Mouse (Mus musculus) c-Kit-positive CD71-positive TER-119-negative erythroid progenitor cells, embryonic 14.5 days (primary cell): ENCODE measurements around the gene Arhgap9.

Experiments used
- DNase-seq: peaks from one replicate; pipeline ENCODE4 v3.0.0-alpha.2; 2013; ENCODE audit warnings: low read depth

Gene Arhgap9

DNA sequence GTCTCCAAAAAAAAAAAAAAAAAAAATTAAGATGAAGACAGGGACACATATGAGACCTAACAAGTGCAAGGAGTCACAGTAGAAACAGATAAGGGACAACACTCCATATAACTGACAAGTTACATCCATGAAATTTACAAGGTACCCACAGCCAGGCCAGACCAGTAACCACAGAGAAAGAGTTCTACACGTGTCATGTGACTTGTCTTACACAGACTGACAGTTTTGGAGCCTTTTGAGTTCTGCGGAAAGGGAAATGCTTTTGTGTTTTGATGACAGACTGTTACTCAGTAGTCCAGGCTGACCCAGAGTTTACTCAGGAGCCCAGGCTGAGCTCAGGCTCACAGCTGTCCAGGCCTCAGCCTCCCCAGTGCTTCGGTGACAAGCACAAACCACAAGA is 21.3 kb downstream of the Arhgap9 start:
- no peak for DNase-seq

DNA sequence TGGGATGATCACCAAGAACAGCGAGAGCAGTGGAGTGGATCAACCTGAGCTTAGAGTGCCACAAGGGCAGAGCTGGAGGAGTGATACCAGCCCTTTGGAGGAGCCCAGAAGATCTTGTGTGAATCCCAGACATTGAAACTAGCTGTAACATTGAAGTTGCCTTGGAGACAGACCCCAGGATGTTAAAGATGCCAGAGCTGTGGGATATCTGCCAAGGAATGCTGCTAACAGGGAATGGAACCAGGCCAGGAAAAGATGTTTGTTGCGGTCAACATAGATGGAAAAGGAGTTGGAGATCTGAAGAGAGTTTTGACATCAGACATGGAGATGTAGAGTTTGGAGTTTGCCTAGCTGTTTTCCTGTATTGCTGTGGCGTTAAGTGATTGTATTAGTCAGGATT is 24.4 kb downstream of the Arhgap9 start:
- DNase-seq: no peak

DNA sequence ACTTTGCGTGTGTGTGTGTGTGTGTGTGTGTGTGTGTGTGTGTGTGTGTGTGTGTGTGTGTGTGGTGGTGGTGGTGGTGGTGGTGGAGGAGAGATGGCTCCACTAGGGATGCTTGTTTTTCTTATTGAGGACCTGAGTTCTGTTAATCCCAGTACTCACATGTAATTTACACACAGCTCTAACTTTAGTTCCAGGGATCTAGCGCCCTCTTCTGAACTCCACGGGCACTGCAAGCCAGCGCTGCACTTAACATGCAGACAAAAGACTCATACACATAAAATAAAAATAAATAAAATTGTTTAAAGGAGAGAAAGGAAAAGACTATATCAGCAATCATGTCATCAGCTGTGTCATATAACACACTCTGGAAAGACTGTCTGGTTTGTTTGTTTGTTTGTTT is 27.2 kb downstream of the Arhgap9 start:
- DNase-seq: peak; percentile 32

DNA sequence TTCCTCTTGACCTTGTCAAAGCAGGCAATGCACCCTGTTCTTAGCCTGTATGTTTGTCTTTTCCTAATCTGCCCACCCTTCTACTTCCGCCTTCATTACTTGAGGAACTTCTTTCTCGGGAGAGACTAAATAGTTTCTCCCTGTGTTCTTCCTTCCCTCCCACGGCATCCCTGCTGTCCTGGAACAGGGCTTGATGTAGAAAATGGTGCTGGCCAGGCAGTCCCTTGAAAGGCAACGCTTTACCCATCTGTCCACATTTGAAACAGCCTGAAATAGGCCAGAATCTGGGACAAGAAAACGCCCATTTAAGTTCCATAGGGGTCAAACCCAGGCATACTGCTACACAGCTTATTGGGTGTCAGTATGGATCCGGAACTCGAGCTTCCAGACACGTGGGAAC is 28.0 kb downstream of the Arhgap9 start:
- DNase-seq: no peak

DNA sequence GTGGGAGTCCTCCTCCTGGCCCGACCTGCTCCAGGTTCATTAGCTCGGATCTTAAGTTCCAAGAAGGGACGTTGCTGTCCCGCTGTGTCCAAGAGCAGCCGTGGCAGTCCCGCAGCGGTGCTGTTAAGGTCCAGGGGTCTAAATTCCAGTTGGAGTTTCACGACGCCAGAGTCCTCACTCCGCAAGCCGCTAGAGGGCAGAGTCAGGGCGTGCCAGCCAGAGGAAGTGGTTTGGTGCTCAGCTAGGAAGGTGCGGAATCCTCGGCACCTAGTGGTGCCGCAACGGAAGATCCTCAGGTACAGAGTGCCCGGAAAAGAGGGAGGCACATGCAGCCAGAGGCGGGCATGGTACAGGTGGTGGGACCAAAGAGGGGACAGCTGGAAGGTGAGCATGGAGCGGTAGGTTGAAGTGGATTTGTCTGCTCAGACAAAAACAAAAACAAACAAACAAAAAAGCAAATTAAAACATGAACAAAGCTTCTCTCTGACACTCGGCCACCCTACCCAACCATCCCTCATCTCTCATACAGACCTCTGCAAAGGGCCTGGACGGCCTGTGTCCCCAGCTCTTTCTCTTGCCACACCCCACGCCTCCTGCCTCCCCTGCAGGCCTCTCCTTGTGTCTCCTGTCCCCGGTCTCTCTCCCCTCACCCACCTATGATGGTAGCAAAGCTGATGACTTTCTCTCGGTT is 29.0 kb downstream of the Arhgap9 start:
- DNase-seq: peak; percentile 40

DNA sequence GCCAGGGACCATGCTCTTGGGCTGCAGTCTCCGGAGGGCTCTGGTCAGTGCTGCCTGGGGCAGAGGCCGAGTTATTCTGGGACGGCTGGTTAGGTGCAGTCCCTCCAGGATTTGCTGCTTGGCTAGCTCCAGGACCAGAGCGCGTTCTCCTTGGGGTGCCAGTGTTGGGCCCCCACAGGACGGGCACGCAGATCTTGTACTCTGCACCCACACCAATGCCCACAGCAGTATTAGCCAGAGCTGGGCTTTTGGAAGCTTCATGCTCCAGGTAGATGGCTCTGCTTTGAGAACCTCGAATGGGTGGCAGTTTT is 29.5 kb downstream of the Arhgap9 start:
- DNase-seq: no peak

DNA sequence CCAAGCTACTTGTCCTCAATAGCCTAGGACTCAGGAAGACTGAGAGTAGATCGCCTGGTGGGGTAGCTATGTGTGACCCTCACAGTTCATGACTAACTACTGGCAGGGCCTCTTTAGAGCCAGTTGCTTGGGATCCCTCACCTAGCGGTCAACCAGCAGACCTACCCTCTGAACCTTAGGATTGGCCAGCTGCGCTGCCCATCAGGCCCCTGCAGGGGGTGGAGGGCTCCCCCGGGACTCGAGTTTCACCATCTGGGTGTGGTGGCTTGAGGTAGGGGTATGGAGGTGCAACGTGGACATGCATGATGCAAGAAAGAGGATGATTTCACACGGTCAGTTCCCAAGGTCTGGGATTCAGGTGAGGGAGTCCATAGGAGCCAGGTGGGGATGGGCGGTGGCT is 30.0 kb downstream of the Arhgap9 start:
- DNase-seq: no peak

DNA sequence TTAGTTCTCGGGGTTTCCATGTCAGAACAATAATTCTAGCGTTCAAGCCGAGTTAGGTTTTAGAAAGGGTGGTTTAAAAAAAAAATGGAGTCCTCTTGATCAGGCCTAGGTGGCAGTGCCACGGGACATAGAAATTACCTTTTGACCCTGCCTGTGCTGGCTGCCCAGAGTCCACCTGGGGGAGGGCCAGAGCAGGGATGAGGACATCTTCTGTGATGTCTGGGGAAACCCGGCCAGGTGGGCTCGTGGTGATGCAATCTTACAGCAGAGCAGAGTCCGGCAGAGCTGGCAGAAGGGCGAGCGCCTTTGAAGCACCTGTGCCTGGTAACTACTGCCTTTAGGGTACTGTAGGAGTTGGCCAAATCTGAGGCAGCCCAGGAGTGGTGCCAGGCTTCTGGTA is 30.4 kb downstream of the Arhgap9 start:
- DNase-seq: no peak

DNA sequence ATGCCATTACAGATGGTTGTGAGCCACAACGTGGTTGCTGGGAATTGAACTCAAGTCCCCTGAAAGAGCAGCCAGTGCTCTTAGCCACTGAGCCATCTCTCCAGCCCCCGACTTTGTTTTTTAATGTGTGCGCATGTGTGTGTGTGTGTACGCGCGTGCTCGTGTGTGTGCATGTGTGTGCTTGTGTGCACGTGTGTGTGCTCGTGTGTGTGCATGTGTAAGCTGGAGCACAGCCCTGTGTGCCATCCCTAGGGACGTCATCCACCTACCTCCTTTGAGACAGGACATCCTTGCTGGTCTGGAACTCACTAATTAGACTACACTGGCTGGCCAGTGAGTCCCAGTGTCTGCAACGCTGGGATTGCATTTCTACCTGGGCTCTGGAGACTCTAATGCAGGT is 31.0 kb downstream of the Arhgap9 start:
- DNase-seq: no peak

DNA sequence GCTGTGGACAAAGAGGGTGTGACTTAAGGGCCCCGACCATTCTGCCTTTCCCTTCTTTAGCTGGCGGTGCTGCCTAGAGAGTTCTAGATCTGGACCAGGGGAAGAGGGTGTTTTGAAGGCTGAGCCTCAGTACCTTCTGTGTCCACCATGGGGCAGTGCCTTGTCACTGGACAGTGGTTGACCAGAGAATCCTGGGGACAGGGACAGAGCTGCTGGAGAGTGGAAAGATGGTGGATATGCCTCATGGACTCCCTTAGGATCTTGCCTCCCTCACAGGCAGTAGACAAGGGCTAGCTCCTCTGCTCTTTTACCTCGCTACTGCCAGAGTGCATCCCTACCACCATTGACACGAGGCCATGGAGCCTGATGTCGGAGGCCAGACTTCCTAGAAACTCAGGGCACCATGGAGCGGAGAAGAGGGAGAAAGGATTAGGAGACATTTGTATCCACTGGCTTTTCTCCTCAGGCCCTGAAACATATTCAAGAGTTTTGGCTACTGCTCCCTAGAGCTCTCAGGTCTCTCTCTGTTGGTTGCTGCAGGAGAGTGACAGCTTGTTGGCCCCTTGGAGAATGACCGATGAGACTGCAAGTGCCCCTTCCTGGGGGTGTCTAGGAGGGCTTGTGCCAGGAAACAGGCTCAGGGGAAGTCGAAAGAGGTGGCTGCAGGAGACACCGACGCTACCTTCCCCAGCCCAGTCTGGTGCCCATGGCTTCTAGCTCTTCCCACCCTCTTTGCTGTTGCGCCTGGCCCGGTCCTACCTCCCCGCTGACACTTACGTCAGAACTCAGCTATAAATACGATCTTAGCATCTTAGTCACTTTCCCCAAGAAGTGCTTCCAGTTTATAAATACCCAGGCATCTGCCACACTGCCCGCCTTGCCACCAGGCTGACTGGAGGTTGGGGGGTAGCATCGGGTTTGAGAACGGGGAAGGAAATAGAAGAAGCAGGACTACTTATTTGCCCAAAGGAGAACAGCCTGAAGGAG is 32.4 kb downstream of the Arhgap9 start, which contains the start of gene Inhbe:
Inhbe (minus strand) TSS at position 503 of the 987 bp plus-strand sequence.
- DNase-seq: no peak

DNA sequence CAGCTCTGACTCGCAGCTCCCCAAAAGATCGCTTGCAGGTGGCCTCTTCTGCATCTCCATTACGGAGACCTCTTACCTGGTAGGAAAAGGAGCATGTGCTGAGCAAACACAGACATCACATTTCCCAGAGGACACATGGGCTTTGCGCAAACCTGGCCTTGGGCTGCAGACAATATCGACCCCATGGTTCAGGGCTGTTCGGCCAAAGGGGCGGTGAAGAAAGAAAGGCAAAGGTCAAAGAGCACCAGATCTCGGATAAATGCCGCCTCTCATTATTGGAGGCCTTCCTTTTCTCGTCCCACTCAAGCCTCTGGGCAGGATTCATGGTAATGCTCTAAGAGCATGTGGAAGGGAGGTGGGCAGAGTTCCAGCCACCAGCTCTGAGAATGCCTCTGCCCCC is 33.6 kb downstream of the Arhgap9 start:
- no peak for DNase-seq

DNA sequence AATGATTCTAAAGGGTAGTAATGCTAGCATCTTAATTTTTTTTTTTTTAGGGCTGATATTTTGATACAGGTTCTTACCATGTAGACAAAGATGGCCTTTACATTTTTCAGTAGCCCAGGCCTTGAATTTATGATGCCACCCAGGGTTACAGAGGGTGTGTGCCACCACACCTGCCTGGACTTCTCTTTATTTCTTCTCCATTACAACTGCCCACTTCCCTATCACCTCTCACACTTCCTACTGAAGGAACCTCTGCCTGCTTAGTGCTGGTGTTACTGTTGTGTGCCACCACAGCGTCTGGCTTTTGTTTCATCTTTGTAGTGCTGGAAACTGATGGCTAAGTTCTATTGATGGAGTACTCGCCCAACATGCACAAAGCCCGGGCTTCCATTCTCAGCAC is 39.0 kb downstream of the Arhgap9 start:
- no peak for DNase-seq

DNA sequence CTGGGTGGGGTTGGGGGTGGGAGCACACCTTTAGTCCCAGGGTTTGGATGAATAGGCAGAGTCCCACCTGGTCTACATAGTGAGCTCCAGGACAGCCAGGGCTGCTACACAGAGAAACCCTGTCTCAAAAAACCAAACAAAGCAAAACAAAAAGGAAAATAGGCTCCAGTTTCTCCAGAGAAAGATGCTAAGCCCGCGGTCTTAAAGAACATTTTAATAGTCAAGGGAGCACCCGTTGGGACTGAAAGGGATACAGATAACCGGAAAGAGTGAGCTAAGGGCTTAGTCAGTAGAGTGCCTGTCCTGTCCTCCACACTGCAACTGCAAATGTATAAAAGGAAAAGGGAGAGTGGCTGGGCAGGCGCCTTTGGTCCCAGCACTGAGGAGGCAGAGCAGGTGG is 45.4 kb downstream of the Arhgap9 start:
- no peak for DNase-seq

DNA sequence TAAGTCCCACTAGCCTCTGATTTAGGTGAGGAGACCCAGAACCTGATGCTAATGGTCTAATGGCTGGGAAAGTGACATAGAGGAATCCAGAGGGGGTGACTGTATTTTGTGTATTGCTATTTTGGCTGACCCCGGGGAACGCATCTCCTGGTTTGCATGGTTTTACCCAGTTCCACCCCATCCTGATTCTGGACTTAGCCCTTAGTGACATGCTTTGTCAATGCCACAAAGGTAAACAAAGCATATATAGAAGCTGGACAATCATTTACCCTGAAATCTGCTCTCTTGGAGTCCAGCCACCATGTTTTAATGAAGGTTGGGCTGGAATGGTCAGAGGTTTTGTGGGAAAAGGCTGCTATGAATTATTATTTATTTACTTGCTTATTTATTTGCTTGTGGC is 46.5 kb downstream of the Arhgap9 start:
- no peak for DNase-seq

DNA sequence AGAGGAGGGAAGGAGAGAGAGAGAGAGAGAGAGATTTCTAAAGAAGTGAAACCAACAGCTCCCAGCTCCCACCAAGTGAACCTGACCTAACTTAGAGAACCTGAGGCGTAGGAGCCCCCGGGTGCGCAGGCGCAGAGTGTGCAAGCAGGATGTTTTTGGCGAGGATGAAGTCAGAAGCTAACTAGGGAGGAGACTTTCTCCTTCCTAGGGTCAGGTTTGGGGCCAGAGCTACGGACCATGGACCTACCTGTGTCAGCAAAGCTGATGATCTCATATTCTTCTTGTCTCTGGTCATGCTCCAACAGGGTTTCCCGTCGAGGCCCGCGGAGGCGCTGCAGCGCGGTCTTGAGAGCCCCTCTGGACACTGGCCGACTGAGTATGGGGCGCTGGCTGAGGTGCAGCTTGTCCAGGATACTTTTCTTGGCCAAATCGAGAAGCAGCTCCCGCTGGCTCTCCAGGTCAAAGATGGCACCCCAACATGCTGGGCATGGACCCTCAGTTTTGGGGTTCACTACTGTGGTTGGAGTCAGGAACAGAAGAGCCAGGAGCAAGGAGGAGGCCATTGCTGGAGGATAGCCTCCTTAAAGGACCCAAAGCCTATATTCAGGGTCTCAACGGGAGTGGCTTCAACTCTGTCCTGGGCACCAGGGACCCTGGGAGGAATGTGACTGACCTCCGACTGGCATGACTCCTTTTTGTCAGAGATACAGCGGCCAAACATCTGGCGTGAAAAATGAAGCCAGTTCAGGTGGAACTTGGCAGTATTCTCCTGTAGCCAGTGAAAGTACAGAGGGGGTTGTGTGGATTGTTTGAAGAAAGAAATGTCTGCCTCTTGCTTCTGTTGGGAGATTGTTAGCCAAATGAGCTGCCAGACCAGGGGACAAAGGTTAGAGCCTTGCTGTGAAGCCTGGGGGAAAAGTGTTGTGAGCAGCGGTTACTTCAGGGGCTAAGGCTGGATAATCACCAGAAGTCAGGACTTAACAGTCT is 48.4 kb downstream of the Arhgap9 start, which contains the start of gene Inhbc:
Inhbc (minus strand) TSS at position 598 of the 987 bp plus-strand sequence.
- DNase-seq: no peak

DNA sequence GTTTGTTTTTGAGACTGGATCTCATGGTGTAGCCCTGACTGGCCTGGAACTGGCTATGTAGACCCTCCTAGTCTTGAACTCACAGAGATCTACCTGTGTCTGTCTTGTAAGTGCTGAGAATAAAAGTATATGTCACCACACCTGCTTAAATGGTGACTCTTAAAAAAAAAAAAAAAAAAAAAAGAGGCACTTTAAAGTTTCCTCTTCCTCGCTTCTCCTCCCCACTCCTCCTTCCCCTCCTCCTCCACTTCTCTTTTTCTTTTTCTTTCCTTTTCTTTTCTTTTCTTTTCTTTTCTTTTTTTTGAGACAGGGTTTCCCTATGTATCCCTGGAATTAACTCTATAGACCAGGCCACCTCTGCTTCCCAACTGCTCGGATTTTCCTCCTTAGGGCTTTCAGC is 49.3 kb downstream of the Arhgap9 start:
- DNase-seq: no peak

DNA sequence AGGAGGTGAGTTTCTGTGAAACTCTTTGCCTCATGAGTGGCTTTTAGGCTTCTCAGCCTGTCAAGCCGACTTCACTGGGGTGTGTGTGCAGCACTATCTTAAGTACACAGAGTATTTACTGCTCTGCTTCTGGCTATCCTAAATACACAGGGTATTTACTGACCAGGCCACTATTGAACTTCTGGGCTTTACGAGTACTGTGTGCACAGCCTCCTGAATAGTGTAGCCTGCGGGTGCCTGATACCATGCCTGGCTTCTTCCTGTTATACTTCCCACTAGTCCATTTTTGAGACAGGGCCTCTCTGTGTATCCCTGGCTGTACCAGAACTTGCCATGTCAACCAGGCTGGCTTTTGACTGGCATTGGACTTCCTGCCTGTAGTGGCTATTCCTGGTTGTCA is 55.9 kb downstream of the Arhgap9 start:
- DNase-seq: no peak
